Mouse (Mus musculus) ES-Bruce4 (cell line): ENCODE data around the gene Kbtbd12.

Experiments
- CTCF ChIP-seq: IDR thresholded peaks from one replicate; pipeline ENCODE4 v1.8.1; 2011; ENCODE audit warnings: low read depth, low read length
- EP300 ChIP-seq: IDR thresholded peaks from 2 replicates; pipeline ENCODE4 v1.6.1; 2011; ENCODE audit warnings: low read depth, low read length; ENCODE audit not compliant: insufficient read depth

GRCm38 (mm10) chr6:88500405-88500767, 137.4 kb downstream of the Kbtbd12 start:
- TF ChIP-seq EP300: no peak
- no peak for TF ChIP-seq CTCF
